24 mouse cellular contexts compared by ENCODE assay signal in the genomic region with DNA sequence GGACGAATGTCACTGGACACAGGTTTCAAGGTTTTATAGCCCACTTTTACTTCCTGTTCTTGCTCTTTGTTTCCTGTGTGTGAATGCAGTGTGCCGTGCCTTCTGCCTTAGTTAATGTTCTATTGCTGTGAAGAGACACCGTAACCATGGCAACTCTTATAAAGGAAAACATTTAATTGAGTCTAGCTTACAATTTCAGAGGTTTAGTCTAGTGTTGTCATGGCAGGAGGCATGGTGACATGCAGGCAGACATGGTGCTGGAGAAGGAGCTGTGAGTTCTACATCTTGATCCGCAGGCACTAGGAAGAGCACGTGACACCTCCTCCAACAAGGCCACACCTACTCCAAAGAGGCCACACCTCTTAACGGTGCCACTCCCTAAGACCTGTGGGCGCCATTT. TPM values are rescaled to one million over a fixed set of nuclear protein-coding genes. Genes with fewer than 3 reads are reported as not detected.
DNase-seq lines count a peak whose midpoint lies in the region; ATAC-seq and TF ChIP-seq lines count a peak whose summit lies in the region.
"Had no signal": no experiment of that assay in that cellular context is flagged by ENCODE, and none has a peak within 500 bp of the region (broad histone marks: within the 10 kb centered on the region; RNA-seq: fewer than 3 reads in every experiment).

No protein-coding gene starts in this region.

- no peak overlapping the region for H3K27ac ChIP-seq in forebrain, embryonic 15.5 days (replicated peaks)
- H3K27ac ChIP-seq in forebrain, embryonic 11.5 days (ENCODE audit: low read depth, low read length) = no peak overlapping the region
- no peak overlapping the region for H3K27ac ChIP-seq in midbrain, embryonic 14.5 days (replicated peaks; ENCODE audit: low read depth, low read length)
- no peak overlapping the region for H3K27ac ChIP-seq in midbrain, embryonic 13.5 days
- no peak overlapping the region for H3K27ac ChIP-seq in midbrain, postnatal 0 days (ENCODE audit: low read depth, low read length)
- H3K27ac ChIP-seq: heart, adult 2 months; heart, embryonic 13.5 days; hindbrain, embryonic 13.5 days; midbrain, embryonic 12.5 days had no signal

- TF ChIP-seq POLR2A in brain, embryonic 14.5 days (IDR thresholded peaks at IDR 0.05; ENCODE audit: borderline replicate concordance, extremely low read depth, insufficient read depth, insufficient read length, poor library complexity, severe bottlenecking) = no peak

- H3K4me1 ChIP-seq in forebrain, embryonic 15.5 days = no peaks in the 10 kb centered on the region
- H3K4me1 ChIP-seq in forebrain, embryonic 11.5 days (replicated peaks; ENCODE audit: control insufficient read depth, insufficient read depth, low read length) = no peaks in the 10 kb centered on the region
- no peaks in the 10 kb centered on the region for H3K4me1 ChIP-seq in midbrain, embryonic 14.5 days (ENCODE audit: control insufficient read depth, insufficient read depth, low read length)
- H3K4me1 ChIP-seq in midbrain, embryonic 13.5 days (replicated peaks) = no peaks in the 10 kb centered on the region
- H3K4me1 ChIP-seq in midbrain, postnatal 0 days (ENCODE audit: insufficient read depth, low read length) = no peaks in the 10 kb centered on the region
- H3K4me1 ChIP-seq: hindbrain, embryonic 13.5 days; midbrain, embryonic 12.5 days had no signal

- H3K27me3 ChIP-seq in forebrain, embryonic 15.5 days = no peaks in the 10 kb centered on the region
- no peaks in the 10 kb centered on the region for H3K27me3 ChIP-seq in forebrain, embryonic 11.5 days (ENCODE audit: control insufficient read depth, insufficient read depth, low read length)
- H3K27me3 ChIP-seq in midbrain, embryonic 14.5 days (ENCODE audit: control insufficient read depth, insufficient read depth, low read length) = no peaks in the 10 kb centered on the region
- H3K27me3 ChIP-seq in midbrain, embryonic 13.5 days = no peaks in the 10 kb centered on the region
- no peaks in the 10 kb centered on the region for H3K27me3 ChIP-seq in midbrain, postnatal 0 days (ENCODE audit: insufficient read depth, low read length)
- H3K27me3 ChIP-seq: heart, embryonic 13.5 days; hindbrain, embryonic 13.5 days; midbrain, embryonic 12.5 days; Patski had no signal

- H3K9me3 ChIP-seq in forebrain, embryonic 15.5 days = no peaks in the 10 kb centered on the region
- H3K9me3 ChIP-seq in forebrain, embryonic 11.5 days (ENCODE audit: control insufficient read depth, low read length) = no peaks in the 10 kb centered on the region
- H3K9me3 ChIP-seq in midbrain, embryonic 14.5 days (ENCODE audit: control insufficient read depth, low read length) = no peaks in the 10 kb centered on the region
- 0 out of 2 replicates have a peak, but pooled peaks cover 3% of the 10 kb centered on the region for H3K9me3 ChIP-seq in midbrain, embryonic 13.5 days
- no peaks in the 10 kb centered on the region for H3K9me3 ChIP-seq in midbrain, postnatal 0 days (ENCODE audit: low read length)
- H3K9me3 ChIP-seq: heart, embryonic 13.5 days; hindbrain, embryonic 13.5 days had no signal

- peak; percentile 64; the same call in 1 of the 2 replicates for ATAC-seq in forebrain, embryonic 15.5 days (replicated peaks)
- ATAC-seq in forebrain, embryonic 11.5 days (replicated peaks; ENCODE audit: low FRiP score) = no peak
- ATAC-seq in midbrain, embryonic 14.5 days (ENCODE audit: low FRiP score, low TSS enrichment) = no peak
- no peak for ATAC-seq in midbrain, embryonic 13.5 days
- ATAC-seq in midbrain, postnatal 0 days (ENCODE audit: low FRiP score) = peak; percentile 49; the same call in 1 of the 2 replicates
- ATAC-seq: activated CD4-positive, CD25-positive, alpha-beta regulatory T cell, adult 4 months; CD4-positive, CD25-positive, alpha-beta regulatory T cell, adult 4 months; intestine, embryonic 16.5 days; lung, postnatal 0 days; Patski had no signal

- TF ChIP-seq CTCF in brain, embryonic 14.5 days (IDR thresholded peaks at IDR 0.05; ENCODE audit: borderline replicate concordance, extremely low read depth, insufficient read depth, insufficient read length) = no peak
- TF ChIP-seq CTCF in midbrain, postnatal 0 days (IDR thresholded peaks at IDR 0.05) = no peak

- WGBS in forebrain, embryonic 15.5 days = 71% methylated on average over 7 of the region's 7 CpGs
- WGBS in forebrain, embryonic 11.5 days = 83% methylated on average over 7 of the region's 7 CpGs
- 76% methylated on average over 7 of the region's 7 CpGs for WGBS in midbrain, embryonic 14.5 days
- 75% methylated on average over 7 of the region's 7 CpGs for WGBS in midbrain, embryonic 13.5 days
- 72% methylated on average over 7 of the region's 7 CpGs for WGBS in midbrain, postnatal 0 days

- no peak overlapping the region for H3K4me3 ChIP-seq in forebrain, embryonic 15.5 days
- no peak overlapping the region for H3K4me3 ChIP-seq in forebrain, embryonic 11.5 days (ENCODE audit: low read depth, low read length)
- H3K4me3 ChIP-seq in midbrain, embryonic 14.5 days (replicated peaks; ENCODE audit: low read depth, low read length) = no peak overlapping the region
- no peak overlapping the region for H3K4me3 ChIP-seq in midbrain, embryonic 13.5 days (replicated peaks)
- no peak overlapping the region for H3K4me3 ChIP-seq in midbrain, postnatal 0 days (ENCODE audit: low read depth, low read length)
- H3K4me3 ChIP-seq: heart, adult 2 months; heart, embryonic 13.5 days; hindbrain, embryonic 13.5 days; midbrain, embryonic 12.5 days had no signal

- no peaks in the 10 kb centered on the region for H3K36me3 ChIP-seq in forebrain, embryonic 15.5 days
- no peaks in the 10 kb centered on the region for H3K36me3 ChIP-seq in forebrain, embryonic 11.5 days (ENCODE audit: control insufficient read depth, insufficient read depth, low read length)
- no peaks in the 10 kb centered on the region for H3K36me3 ChIP-seq in midbrain, embryonic 14.5 days (ENCODE audit: control insufficient read depth, insufficient read depth, low read length)
- H3K36me3 ChIP-seq in midbrain, embryonic 13.5 days = no peaks in the 10 kb centered on the region
- no peaks in the 10 kb centered on the region for H3K36me3 ChIP-seq in midbrain, postnatal 0 days (ENCODE audit: insufficient read depth, low read length)
- H3K36me3 ChIP-seq: heart, embryonic 13.5 days; hindbrain, embryonic 13.5 days; midbrain, embryonic 12.5 days had no signal

- DNase-seq in forebrain, embryonic 11.5 days (ENCODE audit: low spot score) = no peak
- DNase-seq in midbrain, embryonic 14.5 days = peak; percentile 33
- peak; percentile 47 for DNase-seq in brain, embryonic 14.5 days (ENCODE audit: low read depth)
- no peak for DNase-seq in midbrain, postnatal 0 days (ENCODE audit: low spot score)
- no peak for DNase-seq in lung, adult 18-20 months
- no peak for DNase-seq in heart, adult 18-20 months
- DNase-seq: adrenal gland, adult 8-10 months; cerebellum, adult 9-10 months; gastrocnemius, postnatal 25 days; heart, adult 2 months; heart, postnatal 14 days; kidney, adult 9 months; kidney, postnatal 14 days; thymus, adult 18-20 months had no signal

- H3K4me2 ChIP-seq in forebrain, embryonic 15.5 days (replicated peaks) = no peak overlapping the region
- H3K4me2 ChIP-seq in forebrain, embryonic 11.5 days (ENCODE audit: low read depth, low read length, severe bottlenecking) = no peak overlapping the region
- H3K4me2 ChIP-seq in midbrain, embryonic 14.5 days (ENCODE audit: low read length) = no peak overlapping the region
- no peak overlapping the region for H3K4me2 ChIP-seq in midbrain, embryonic 13.5 days (replicated peaks)
- no peak overlapping the region for H3K4me2 ChIP-seq in midbrain, postnatal 0 days (ENCODE audit: low read depth, low read length, poor library complexity, severe bottlenecking)
- H3K4me2 ChIP-seq: heart, embryonic 13.5 days; hindbrain, embryonic 13.5 days; midbrain, embryonic 12.5 days had no signal

- H3K9ac ChIP-seq in forebrain, embryonic 15.5 days (replicated peaks) = no peak overlapping the region
- no peak overlapping the region for H3K9ac ChIP-seq in forebrain, embryonic 11.5 days (ENCODE audit: low read length)
- no peak overlapping the region for H3K9ac ChIP-seq in midbrain, embryonic 14.5 days (replicated peaks; ENCODE audit: low read length)
- no peak overlapping the region for H3K9ac ChIP-seq in midbrain, embryonic 13.5 days (replicated peaks)
- H3K9ac ChIP-seq in midbrain, postnatal 0 days (replicated peaks; ENCODE audit: low read length, poor library complexity, severe bottlenecking) = no peak overlapping the region
- H3K9ac ChIP-seq: heart, embryonic 13.5 days; hindbrain, embryonic 13.5 days; midbrain, embryonic 12.5 days had no signal

RNA-seq across cellular contexts. Expression of gene Rwdd4a, which starts 48.0 kb away (rescaled TPM):
- polyA plus RNA-seq in forebrain, embryonic 15.5 days (2015; fragmentation: Nextera tagmentation; extraction: Ambion mirVana) = 39.4 and 42.3 TPM in 2 replicates
- polyA plus RNA-seq in forebrain, embryonic 11.5 days (2014; fragmentation: Nextera tagmentation; extraction: Ambion mirVana) = 49.9 and 56.1 TPM in 2 replicates
- 33.4 and 44.2 TPM in 2 replicates for polyA plus RNA-seq in midbrain, embryonic 14.5 days (2014; fragmentation: Nextera tagmentation; extraction: Ambion mirVana)
- polyA plus RNA-seq in midbrain, embryonic 13.5 days (2015; fragmentation: Nextera tagmentation; extraction: Ambion mirVana) = 37.1 and 39.7 TPM in 2 replicates
- 26.7 and 27.0 TPM in 2 replicates for polyA plus RNA-seq in brain, embryonic 14.5 days (2012; rRNA removed)
- total RNA-seq in midbrain, postnatal 0 days (2014; rRNA removed) = 13.4 and 24.1 TPM in 2 replicates
- 27.2 and 31.5 TPM in 2 replicates for polyA plus RNA-seq in midbrain, postnatal 0 days (2015; fragmentation: Nextera tagmentation; extraction: Ambion mirVana)
- 10 to 100 TPM; 63.8 to 74.1 TPM for total RNA-seq in heart, adult 18-20 months (2021)

RNA-seq across cellular contexts. Expression of gene Trappc11, which starts 48.2 kb away (rescaled TPM):
- 38.7 and 41.6 TPM in 2 replicates for polyA plus RNA-seq in forebrain, embryonic 15.5 days (2015; fragmentation: Nextera tagmentation; extraction: Ambion mirVana)
- 44.2 and 45.7 TPM in 2 replicates for polyA plus RNA-seq in forebrain, embryonic 11.5 days (2014; fragmentation: Nextera tagmentation; extraction: Ambion mirVana)
- 32.0 and 50.9 TPM in 2 replicates for polyA plus RNA-seq in midbrain, embryonic 14.5 days (2014; fragmentation: Nextera tagmentation; extraction: Ambion mirVana)
- 41.7 and 42.4 TPM in 2 replicates for polyA plus RNA-seq in midbrain, embryonic 13.5 days (2015; fragmentation: Nextera tagmentation; extraction: Ambion mirVana)
- 42.5 and 44.5 TPM in 2 replicates for polyA plus RNA-seq in brain, embryonic 14.5 days (2012; rRNA removed)
- total RNA-seq in midbrain, postnatal 0 days (2014; rRNA removed) = 44.1 and 56.0 TPM in 2 replicates
- polyA plus RNA-seq in midbrain, postnatal 0 days (2015; fragmentation: Nextera tagmentation; extraction: Ambion mirVana) = 28.5 and 29.3 TPM in 2 replicates
- total RNA-seq in heart, adult 18-20 months (2021) = 10 to 100 TPM; 20.1 to 21.7 TPM

Comparison
In these comparisons a context has a peak if more than half of its experiments do, and no peak if none do; other contexts are left out.
1. ATAC-seq: peak in forebrain, embryonic 15.5 days (single experiment) and midbrain, postnatal 0 days (single experiment); none in forebrain, embryonic 11.5 days (single experiment), midbrain, embryonic 14.5 days (single experiment) and midbrain, embryonic 13.5 days (single experiment).
2. DNase-seq: peak in midbrain, embryonic 14.5 days (single experiment) and brain, embryonic 14.5 days (single experiment); none in forebrain, embryonic 11.5 days (single experiment), midbrain, postnatal 0 days (single experiment), lung, adult 18-20 months (0 of 2) and heart, adult 18-20 months (0 of 2).